ENCODE assay signal across 9 mouse cellular contexts in the genomic region with DNA sequence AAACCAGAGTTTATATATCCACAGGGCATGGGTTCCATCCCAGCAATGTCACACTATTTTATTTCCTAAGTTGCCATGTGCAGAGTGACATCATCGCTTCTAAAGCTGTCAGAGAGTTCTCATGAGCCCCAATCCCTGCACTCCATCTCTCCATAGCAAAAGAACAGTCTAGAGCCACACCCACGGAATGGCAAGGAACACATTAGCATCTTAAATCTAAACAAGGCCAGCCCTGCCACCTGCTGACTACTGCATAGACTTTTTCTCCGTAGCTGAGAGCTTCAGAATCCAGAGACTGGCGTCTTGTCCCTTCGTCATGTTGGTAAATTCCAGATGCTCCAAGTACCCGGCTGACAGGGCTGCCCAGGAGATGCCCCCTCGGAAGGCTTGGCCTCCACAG.
DNase-seq lines count a peak whose midpoint lies in the region; ATAC-seq lines count a peak whose summit lies in the region.
"Had no signal": no experiment of that assay in that cellular context is flagged by ENCODE, and none has a peak within 500 bp of the region (broad histone marks: within the 10 kb centered on the region; RNA-seq: fewer than 3 reads in every experiment).

No protein-coding gene starts in this region.

- no peaks in the 10 kb centered on the region for H3K4me1 ChIP-seq in forebrain, embryonic 14.5 days (ENCODE audit: control insufficient read depth, insufficient read depth, low read length)
- H3K4me1 ChIP-seq in forebrain, embryonic 12.5 days: no peaks in the 10 kb centered on the region
- H3K4me1 ChIP-seq in neural tube, embryonic 15.5 days: no peaks in the 10 kb centered on the region

- H3K9ac ChIP-seq in forebrain, embryonic 14.5 days (ENCODE audit: low read length): no peak overlapping the region
- H3K9ac ChIP-seq in forebrain, embryonic 12.5 days: no peak overlapping the region
- H3K9ac ChIP-seq in neural tube, embryonic 15.5 days (replicated peaks): no peak overlapping the region

- H3K36me3 ChIP-seq in forebrain, embryonic 14.5 days (ENCODE audit: control insufficient read depth, insufficient read depth, low read length): no peaks in the 10 kb centered on the region; the same call in 1 of the 2 replicates
- H3K36me3 ChIP-seq in forebrain, embryonic 12.5 days (replicated peaks): peaks cover 22% of the 10 kb centered on the region; the same call in 1 of the 2 replicates
- no peaks in the 10 kb centered on the region for H3K36me3 ChIP-seq in neural tube, embryonic 15.5 days

- H3K27ac ChIP-seq in forebrain, embryonic 14.5 days (ENCODE audit: low read depth, low read length): no peak overlapping the region
- no peak overlapping the region for H3K27ac ChIP-seq in forebrain, embryonic 12.5 days
- H3K27ac ChIP-seq in neural tube, embryonic 15.5 days (replicated peaks): no peak overlapping the region

- no peak for ATAC-seq in forebrain, embryonic 14.5 days
- no peak for ATAC-seq in forebrain, embryonic 12.5 days (ENCODE audit: low FRiP score)
- 0 out of 2 replicates have a peak, but pooled peaks have one; percentile 53 for ATAC-seq in neural tube, embryonic 15.5 days (ENCODE audit: low FRiP score)

- no peaks in the 10 kb centered on the region for H3K9me3 ChIP-seq in forebrain, embryonic 14.5 days (replicated peaks; ENCODE audit: control insufficient read depth, low read length)
- no peaks in the 10 kb centered on the region for H3K9me3 ChIP-seq in forebrain, embryonic 12.5 days
- no peaks in the 10 kb centered on the region for H3K9me3 ChIP-seq in neural tube, embryonic 15.5 days (replicated peaks)

- no peaks in the 10 kb centered on the region for H3K27me3 ChIP-seq in forebrain, embryonic 14.5 days (replicated peaks; ENCODE audit: control insufficient read depth, insufficient read depth, low read length)
- no peaks in the 10 kb centered on the region for H3K27me3 ChIP-seq in forebrain, embryonic 12.5 days
- H3K27me3 ChIP-seq in neural tube, embryonic 15.5 days (replicated peaks): no peaks in the 10 kb centered on the region

- intact Hi-C loops in left cerebral cortex, postnatal 10 days (cut with DNase I): loop anchor here (10.0 kb wide), 1 partner anchor 240 kb away; no protein-coding TSS in a partner anchor

- no peak overlapping the region for H3K4me3 ChIP-seq in forebrain, embryonic 14.5 days (ENCODE audit: low read depth, low read length)
- H3K4me3 ChIP-seq in forebrain, embryonic 12.5 days (replicated peaks): no peak overlapping the region
- H3K4me3 ChIP-seq in neural tube, embryonic 15.5 days (replicated peaks): no peak overlapping the region

- no peak overlapping the region for H3K4me2 ChIP-seq in forebrain, embryonic 14.5 days (ENCODE audit: low read length)
- H3K4me2 ChIP-seq in forebrain, embryonic 12.5 days: no peak overlapping the region
- no peak overlapping the region for H3K4me2 ChIP-seq in neural tube, embryonic 15.5 days

- peak; percentile 36 for DNase-seq in forebrain, embryonic 14.5 days (ENCODE audit: low spot score)
- no peak for DNase-seq in neural tube, embryonic 10.5 days (ENCODE audit: extremely low spot score, low spot score)
- peak; percentile 44 to 45 for DNase-seq in left cerebral cortex, postnatal 10 days (ENCODE audit: extremely low spot score in 1 of 2, low spot score in 2 of 2)
- no peak for DNase-seq in urinary bladder, postnatal 10 days (ENCODE audit: low spot score)
- DNase-seq in liver: no peak
- DNase-seq in gastrocnemius, adult 18-20 months (ENCODE audit: low spot score): no peak
- DNase-seq: lung, adult 2 months had no signal

- 77% methylated on average over 7 of the region's 7 CpGs for WGBS in forebrain, embryonic 14.5 days
- WGBS in forebrain, embryonic 12.5 days: 78% methylated on average over 7 of the region's 7 CpGs
- WGBS in neural tube, embryonic 15.5 days: 76% methylated on average over 7 of the region's 7 CpGs

Comparison
In these comparisons a context has a peak if more than half of its experiments do, and no peak if none do; other contexts are left out.
1. DNase-seq: peak in forebrain, embryonic 14.5 days (single experiment) and left cerebral cortex, postnatal 10 days (2 of 2); none in neural tube, embryonic 10.5 days (single experiment), urinary bladder, postnatal 10 days (single experiment), liver (single experiment) and gastrocnemius, adult 18-20 months (single experiment).